Mouse (Mus musculus) neural tube, embryonic 12.5 days (tissue): ENCODE measurements at regions not wholly inside any gene's neighbourhood (a gene's known extent, or its start where the extent isn't known, plus 50 kb on each side); places are given as distances from the start of the nearest gene placed in this dataset.

Experiments used
- ATAC-seq: fragments of 200-750 bp; cut with Nextera tagmentation; 2 replicates; pipeline ENCODE4 v1.8.0; 2017; ENCODE audit warnings: low read depth, mild to moderate bottlenecking, moderate TSS enrichment, moderate library complexity; ENCODE audit not compliant: low FRiP score
- H3K27ac ChIP-seq: fragments of 300-500 bp; sonication (generic); 2 replicates; pipeline ENCODE4 v1.5.1; 2016
- H3K27me3 ChIP-seq: fragments of 300-500 bp; sonication (generic); replicated peaks from 2 replicates; pipeline ENCODE4 v1.6.1; 2016; ENCODE audit warnings: mild to moderate bottlenecking
- H3K36me3 ChIP-seq: fragments of 300-500 bp; sonication (generic); 2 replicates; pipeline ENCODE4 v1.6.1; 2016; ENCODE audit warnings: mild to moderate bottlenecking
- H3K4me1 ChIP-seq: fragments of 300-500 bp; sonication (generic); 2 replicates; pipeline ENCODE4 v1.6.1; 2016
- H3K4me2 ChIP-seq: fragments of 300-500 bp; sonication (generic); replicated peaks from 2 replicates; pipeline ENCODE4 v1.6.1; 2016; ENCODE audit warnings: mild to moderate bottlenecking
- H3K4me3 ChIP-seq: fragments of 300-500 bp; sonication (generic); 2 replicates; pipeline ENCODE4 v1.5.1; 2016
- H3K9ac ChIP-seq: fragments of 300-500 bp; sonication (generic); 2 replicates; pipeline ENCODE4 v1.6.1; 2016; ENCODE audit warnings: mild to moderate bottlenecking
- H3K9me3 ChIP-seq: fragments of 300-500 bp; sonication (generic); 2 replicates; pipeline ENCODE4 v1.6.1; 2016; ENCODE audit warnings: mild to moderate bottlenecking
- WGBS: fragments of 180-500 bp; shearing (Covaris S2); methylation state at CpG from one replicate; pipeline ENCODE4 v1.1.7; 2016; 5-methylcytosine and 5-hydroxymethylcytosine counted together

DNA sequence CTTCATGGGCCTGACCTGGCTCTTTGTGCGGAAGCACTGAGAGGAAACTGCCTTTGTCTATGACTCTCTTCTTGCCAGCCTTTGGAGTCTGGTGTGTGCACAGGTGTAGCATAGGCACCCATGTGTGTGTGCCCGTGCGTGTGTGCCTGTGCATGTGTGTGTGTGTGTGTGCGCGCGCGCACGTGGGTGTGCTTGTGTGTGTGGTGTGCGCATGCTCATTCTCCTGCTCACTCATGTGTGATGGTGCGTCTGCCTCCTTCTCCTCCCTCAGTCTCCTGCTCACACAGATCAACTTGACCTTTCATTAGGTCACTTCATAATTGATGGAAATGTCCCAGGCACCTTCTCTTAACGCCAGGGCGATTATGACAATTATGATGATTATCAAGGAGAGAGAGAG is 66.7 kb upstream of the Zc3h12a start:
- Histone ChIP-seq H3K27me3 (peaks cover 7% of the 10 kb centered on the region; the same call in 1 of the 2 replicates), H3K9ac (no peak overlapping the region), H3K4me2 (peak overlapping the region; percentile 40), H3K36me3 (no peaks in the 10 kb centered on the region), H3K27ac (0 out of 2 replicates have a peak overlapping the region, but pooled peaks have one; percentile 32), H3K4me3 (no peak overlapping the region), H3K9me3 (no peaks in the 10 kb centered on the region), H3K4me1 (peaks cover 16% of the 10 kb centered on the region)
- no peak for ATAC-seq
- 53% methylated on average over 12 of the region's 12 CpGs for WGBS

DNA sequence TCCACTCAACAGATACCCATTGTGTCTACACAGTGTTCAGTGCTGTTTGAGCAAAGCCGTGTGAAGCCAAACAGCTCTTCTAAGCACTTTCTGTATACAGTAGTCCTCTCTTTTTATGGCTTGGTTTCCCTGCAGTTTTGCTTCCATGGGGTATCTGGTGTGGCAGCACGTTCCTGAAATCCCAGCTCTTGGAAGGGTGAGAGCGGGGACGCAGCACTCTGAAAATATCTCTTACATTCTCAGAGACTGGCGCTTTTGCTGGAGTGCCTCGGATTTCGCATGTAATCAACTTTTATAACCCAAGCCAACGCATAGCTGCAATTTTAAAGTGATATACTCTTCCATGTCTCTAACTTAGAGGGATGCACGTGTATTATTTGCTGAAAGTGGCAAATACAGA is 64.0 kb upstream of the Zc3h12a start:
- H3K27ac ChIP-seq, result no peak overlapping the region
- ATAC-seq, result no peak
- no peaks in the 10 kb centered on the region for H3K36me3 ChIP-seq
- no peaks in the 10 kb centered on the region for H3K9me3 ChIP-seq
- peaks cover 7% of the 10 kb centered on the region; the same call in 1 of the 2 replicates for H3K27me3 ChIP-seq
- no peak overlapping the region for H3K9ac ChIP-seq
- no peak overlapping the region for H3K4me2 ChIP-seq
- WGBS, result 66% methylated on average over 9 of the region's 9 CpGs
- no peak overlapping the region for H3K4me3 ChIP-seq
- peaks cover 16% of the 10 kb centered on the region for H3K4me1 ChIP-seq

DNA sequence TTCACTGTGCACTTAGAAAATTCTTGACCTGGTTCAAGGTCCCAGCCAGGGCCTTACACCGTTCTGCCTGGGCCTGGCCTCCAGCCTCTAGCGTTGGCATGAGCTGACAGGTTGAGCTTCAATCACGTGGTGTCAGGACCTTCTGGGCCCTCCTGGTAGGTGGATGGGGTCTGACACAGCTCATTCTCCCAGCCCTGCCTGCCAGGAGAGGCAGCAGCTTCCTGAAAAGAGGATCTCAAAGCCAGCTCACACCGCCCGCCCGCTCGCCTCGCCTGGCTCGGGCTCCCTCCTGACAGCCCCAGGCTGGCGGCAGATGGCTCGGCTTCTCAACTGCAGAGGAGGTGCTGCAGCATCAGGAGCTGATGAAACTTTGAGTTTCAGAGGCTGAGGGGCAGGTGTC is 63.4 kb upstream of the Zc3h12a start:
- peak; percentile 27; the same call in 1 of the 2 replicates for ATAC-seq
- H3K4me3 ChIP-seq, result no peak overlapping the region
- no peaks in the 10 kb centered on the region for H3K36me3 ChIP-seq
- H3K27ac ChIP-seq, result no peak overlapping the region
- peaks cover 19% of the 10 kb centered on the region for H3K4me1 ChIP-seq
- no peaks in the 10 kb centered on the region for H3K9me3 ChIP-seq
- H3K9ac ChIP-seq, result no peak overlapping the region
- 18% methylated on average over 11 of the region's 11 CpGs for WGBS
- H3K4me2 ChIP-seq, result no peak overlapping the region
- H3K27me3 ChIP-seq, result peaks cover 5% of the 10 kb centered on the region; the same call in 1 of the 2 replicates

DNA sequence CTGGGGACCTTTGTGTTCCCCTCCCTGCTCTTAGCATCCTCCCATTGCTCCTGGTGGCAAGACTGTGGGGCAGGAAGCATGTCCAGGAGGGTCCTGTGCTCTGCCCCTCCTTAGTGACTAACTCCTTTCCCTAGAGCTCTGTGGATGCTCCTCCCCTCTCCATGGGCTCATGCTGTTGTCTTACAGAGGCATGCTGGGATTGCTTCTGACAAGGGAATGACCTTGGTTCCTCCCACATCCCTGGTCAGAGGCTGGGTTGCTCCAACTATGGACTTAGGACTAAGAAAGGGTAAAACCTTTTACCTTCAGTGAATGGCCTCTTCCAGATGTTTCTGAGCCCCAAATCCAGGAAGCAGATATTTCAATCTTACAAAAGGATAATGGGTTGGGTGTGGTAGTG is 62.3 kb upstream of the Zc3h12a start:
- Histone ChIP-seq H3K27me3 (no peaks in the 10 kb centered on the region), H3K9me3 (no peaks in the 10 kb centered on the region), H3K4me2 (no peak overlapping the region), H3K36me3 (no peaks in the 10 kb centered on the region), H3K27ac (no peak overlapping the region), H3K9ac (no peak overlapping the region), H3K4me3 (no peak overlapping the region), H3K4me1 (peaks cover 14% of the 10 kb centered on the region)
- no peak for ATAC-seq

DNA sequence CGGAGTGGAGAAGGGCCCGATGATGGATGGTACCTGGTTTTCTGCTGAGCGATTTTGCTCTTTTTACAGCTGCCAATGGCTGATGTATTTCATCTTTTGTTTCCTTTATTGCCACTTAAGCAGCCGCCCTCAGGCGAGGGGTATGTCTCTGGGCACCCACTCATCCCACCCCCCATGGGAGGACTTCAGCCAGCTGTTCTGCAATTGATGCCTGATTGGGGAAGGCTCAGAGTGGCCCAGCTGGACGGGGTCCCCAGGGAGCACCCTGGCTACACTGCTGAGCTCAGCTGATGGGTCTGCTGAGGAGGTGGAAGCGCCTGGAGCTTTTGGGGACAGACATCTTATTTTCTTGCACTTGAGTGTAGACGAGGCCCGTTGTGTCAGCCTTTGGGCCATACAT is 58.6 kb upstream of the Zc3h12a start:
- no peak overlapping the region for H3K4me2 ChIP-seq
- no peaks in the 10 kb centered on the region for H3K9me3 ChIP-seq
- no peak overlapping the region for H3K4me3 ChIP-seq
- no peaks in the 10 kb centered on the region for H3K27me3 ChIP-seq
- H3K36me3 ChIP-seq, result no peaks in the 10 kb centered on the region
- ATAC-seq, result no peak
- 32% methylated on average over 9 of the region's 9 CpGs for WGBS
- peaks cover 3% of the 10 kb centered on the region; the same call in 1 of the 2 replicates for H3K4me1 ChIP-seq
- H3K9ac ChIP-seq, result no peak overlapping the region
- no peak overlapping the region for H3K27ac ChIP-seq

DNA sequence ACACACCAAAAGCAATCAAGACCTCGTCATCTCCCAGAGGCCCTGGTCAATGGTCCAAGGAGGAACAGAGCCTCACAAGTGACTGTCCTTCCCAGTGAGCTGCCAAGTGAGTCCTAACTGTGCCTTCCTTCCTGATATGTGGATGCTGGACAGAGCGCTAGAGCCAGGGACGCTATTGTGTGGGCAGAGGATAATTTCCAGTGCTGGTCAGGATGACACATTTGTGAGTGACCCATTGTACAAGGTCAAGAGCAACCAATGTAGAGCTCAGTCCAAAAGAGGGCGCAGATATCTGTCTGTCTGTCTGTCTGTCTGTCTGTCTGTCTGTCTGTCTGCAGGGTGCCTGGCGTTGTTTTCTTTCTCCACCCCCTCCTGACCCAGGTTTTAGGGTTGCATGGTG is 57.4 kb upstream of the Zc3h12a start:
- Histone ChIP-seq H3K4me2 (no peak overlapping the region), H3K4me1 (peaks cover 3% of the 10 kb centered on the region; the same call in 1 of the 2 replicates), H3K27me3 (no peaks in the 10 kb centered on the region), H3K36me3 (no peaks in the 10 kb centered on the region), H3K27ac (no peak overlapping the region), H3K4me3 (no peak overlapping the region), H3K9me3 (no peaks in the 10 kb centered on the region), H3K9ac (no peak overlapping the region)
- WGBS, result 83% methylated on average over 5 of the region's 5 CpGs
- no peak for ATAC-seq

DNA sequence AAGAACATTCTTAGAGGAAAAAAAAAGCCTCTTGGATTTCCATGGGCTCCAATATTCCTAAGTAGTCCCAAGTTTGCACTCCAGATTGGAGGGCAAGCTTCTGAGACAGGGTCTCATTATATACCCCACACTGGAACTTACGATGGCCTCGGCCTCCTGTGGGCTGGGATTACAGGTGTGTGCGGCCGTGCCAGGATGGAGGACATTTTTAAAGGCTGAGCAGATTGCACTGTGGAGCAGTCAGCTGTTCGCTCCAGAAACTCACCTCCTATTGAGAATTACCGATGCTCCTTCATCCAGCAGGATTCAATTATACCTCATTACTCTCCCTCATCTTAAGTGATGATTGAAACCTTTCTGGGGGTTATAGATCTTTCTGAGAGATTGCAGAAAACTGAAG is 53.3 kb upstream of the Zc3h12a start:
- no peak for ATAC-seq
- WGBS, result 85% methylated on average over 6 of the region's 6 CpGs
- H3K9me3 ChIP-seq, result no peaks in the 10 kb centered on the region

DNA sequence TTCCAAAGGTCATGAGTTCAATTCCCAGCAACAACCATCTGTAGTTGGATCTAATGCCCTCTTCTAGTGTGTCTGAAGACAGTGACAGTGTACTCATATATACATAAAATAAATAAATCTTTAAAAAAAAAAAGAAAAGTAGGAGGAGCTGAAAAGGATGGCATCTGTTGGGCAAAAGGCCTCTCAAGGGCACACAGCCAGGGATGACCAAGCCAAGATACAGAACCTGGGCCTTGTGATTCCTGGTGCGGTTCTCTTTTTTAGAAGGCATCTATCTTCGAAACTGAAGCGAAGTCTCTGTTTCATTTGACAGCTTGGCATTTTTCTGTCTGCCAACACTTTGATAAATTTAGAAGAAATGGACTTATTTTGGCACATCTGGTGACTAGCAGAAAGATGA is 50.9 kb upstream of the Zc3h12a start:
- Histone ChIP-seq H3K4me3 (no peak overlapping the region), H3K4me2 (no peak overlapping the region), H3K36me3 (no peaks in the 10 kb centered on the region), H3K27ac (no peak overlapping the region), H3K9me3 (no peaks in the 10 kb centered on the region), H3K27me3 (no peaks in the 10 kb centered on the region), H3K9ac (no peak overlapping the region), H3K4me1 (peaks cover 8% of the 10 kb centered on the region; the same call in 1 of the 2 replicates)
- WGBS, result 97% methylated on average over 3 of the region's 3 CpGs
- no peak for ATAC-seq

More for the DNA sequence above, 53.3 kb upstream of the Zc3h12a start:
- Histone ChIP-seq H3K4me1 (no peaks in the 10 kb centered on the region; the same call in 1 of the 2 replicates), H3K4me2 (no peak overlapping the region), H3K4me3 (no peak overlapping the region), H3K36me3 (no peaks in the 10 kb centered on the region), H3K27ac (no peak overlapping the region), H3K27me3 (no peaks in the 10 kb centered on the region), H3K9ac (no peak overlapping the region)

DNA sequence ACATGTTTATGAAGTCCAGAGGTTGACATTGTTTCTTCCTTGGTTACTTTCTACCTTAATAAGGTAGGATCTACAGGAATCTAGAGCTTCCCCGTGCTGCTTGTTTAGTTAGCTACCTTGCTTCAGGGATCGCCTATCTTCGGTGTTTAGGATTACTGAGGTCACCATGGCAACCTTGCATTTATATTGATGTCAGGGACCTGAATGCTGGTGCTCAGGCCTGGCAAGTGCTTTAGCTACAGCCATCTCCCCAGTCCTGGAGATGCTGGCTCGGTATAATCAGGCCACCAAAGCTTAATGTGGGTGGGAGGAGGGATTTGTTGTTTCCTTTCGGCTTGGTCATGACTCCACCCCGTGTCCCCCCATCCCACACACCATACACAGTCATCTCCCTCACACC is 50.0 kb upstream of the Zc3h12a start:
- no peak overlapping the region for H3K27ac ChIP-seq
- H3K4me3 ChIP-seq, result no peak overlapping the region
- H3K9ac ChIP-seq, result no peak overlapping the region
- peaks cover 10% of the 10 kb centered on the region; the same call in 1 of the 2 replicates for H3K4me1 ChIP-seq
- H3K4me2 ChIP-seq, result no peak overlapping the region
- ATAC-seq, result no peak
- H3K9me3 ChIP-seq, result no peaks in the 10 kb centered on the region
- no peaks in the 10 kb centered on the region for H3K36me3 ChIP-seq
- WGBS, result 57% methylated on average over 6 of the region's 6 CpGs
- H3K27me3 ChIP-seq, result no peaks in the 10 kb centered on the region
